ENCODE assay signal across 10 mouse cellular contexts in the genomic region with DNA sequence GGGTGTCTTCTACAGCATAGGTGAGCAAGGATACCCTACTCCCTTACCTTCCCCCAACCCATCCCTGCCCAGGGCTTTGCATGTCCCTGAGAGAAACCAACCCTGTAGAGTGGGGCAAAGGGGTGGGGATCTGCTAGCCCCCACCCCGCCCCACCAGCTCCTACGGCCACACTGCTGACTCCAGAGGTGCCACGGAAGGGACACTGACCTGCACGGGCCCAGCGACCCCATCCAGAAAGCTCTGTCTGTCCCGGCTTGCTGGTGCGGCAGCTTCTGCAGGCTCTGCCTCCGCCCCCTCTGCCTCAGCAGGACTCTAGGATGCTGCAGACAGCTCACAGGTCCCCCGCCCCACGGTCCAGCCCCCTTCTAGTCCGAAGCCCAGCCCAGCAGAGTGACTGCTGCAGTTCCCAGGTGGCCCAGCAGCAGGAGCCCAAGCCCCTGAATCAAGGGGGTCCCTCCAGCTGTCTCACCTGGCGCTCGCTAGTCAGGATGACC. TPM values are rescaled to one million over a fixed set of nuclear protein-coding genes. Genes with fewer than 3 reads are reported as not detected.
DNase-seq lines count a peak whose midpoint lies in the region; ATAC-seq and TF ChIP-seq lines count a peak whose summit lies in the region.
"Had no signal": no experiment of that assay in that cellular context is flagged by ENCODE, and none has a peak within 500 bp of the region (broad histone marks: within the 10 kb centered on the region; RNA-seq: fewer than 3 reads in every experiment).

No protein-coding gene starts in this region.

- H3K4me3 ChIP-seq in heart, embryonic 13.5 days, result no peak overlapping the region
- H3K4me3 ChIP-seq in forebrain, postnatal 0 days (ENCODE audit: low read depth, low read length), result peak overlapping the region; percentile 5; the same call in 1 of the 2 replicates
- H3K4me3 ChIP-seq in midbrain, embryonic 12.5 days, result peak overlapping the region; percentile 19
- no peak overlapping the region for H3K4me3 ChIP-seq in heart, embryonic 11.5 days (ENCODE audit: low read depth, low read length)

- no peak for DNase-seq in heart, postnatal 25 days (ENCODE audit: low spot score)
- DNase-seq in MN1 (ENCODE audit: low spot score), result peak; percentile 28
- no peak for DNase-seq in forebrain, postnatal 0 days
- DNase-seq in spleen, postnatal 14 days (ENCODE audit: low spot score in 2 of 2), result no peak
- DNase-seq in gastrocnemius, postnatal 10 days, result no peak
- DNase-seq: cerebellum, adult 2 months had no signal

- intact Hi-C loops in heart, postnatal 25 days (cut with DNase I), result loop anchor here (10.0 kb wide), 1 partner anchor 373 kb away; the partner anchor contains the start of gene Faap20

- peak; percentile 35; the same call in 1 of the 2 replicates for TF ChIP-seq CTCF in forebrain, postnatal 0 days (IDR thresholded peaks at IDR 0.05; ENCODE audit: low read depth)

- peak overlapping the region; percentile 38; the same call in 1 of the 2 replicates for H3K4me2 ChIP-seq in heart, embryonic 13.5 days
- peak overlapping the region; percentile 26; the same call in 1 of the 2 replicates for H3K4me2 ChIP-seq in forebrain, postnatal 0 days (ENCODE audit: low read depth)
- H3K4me2 ChIP-seq in midbrain, embryonic 12.5 days (replicated peaks), result peak overlapping the region; percentile 47
- no peak overlapping the region for H3K4me2 ChIP-seq in heart, embryonic 11.5 days

- 0 out of 2 replicates have a peak, but pooled peaks have one; percentile 37 for ATAC-seq in heart, embryonic 13.5 days (ENCODE audit: extremely low read depth, insufficient number of reproducible peaks, low FRiP score, low TSS enrichment)
- ATAC-seq in forebrain, postnatal 0 days, result peak; percentile 73
- ATAC-seq in midbrain, embryonic 12.5 days (ENCODE audit: low FRiP score, low read depth), result peak; percentile 70
- no peak for ATAC-seq in heart, embryonic 11.5 days (replicated peaks; ENCODE audit: insufficient number of reproducible peaks, low FRiP score, low TSS enrichment)

- peak overlapping the region; percentile 33; the same call in 1 of the 2 replicates for H3K9ac ChIP-seq in heart, embryonic 13.5 days
- H3K9ac ChIP-seq in forebrain, postnatal 0 days, result no peak overlapping the region
- peak overlapping the region; percentile 8; the same call in 1 of the 2 replicates for H3K9ac ChIP-seq in midbrain, embryonic 12.5 days (replicated peaks)
- no peak overlapping the region for H3K9ac ChIP-seq in heart, embryonic 11.5 days (ENCODE audit: low read depth, low read length)

- peaks cover 59% of the 10 kb centered on the region for H3K27me3 ChIP-seq in heart, embryonic 13.5 days (replicated peaks)
- 0 out of 2 replicates have a peak, but pooled peaks cover 4% of the 10 kb centered on the region for H3K27me3 ChIP-seq in forebrain, postnatal 0 days (ENCODE audit: insufficient read depth, low read length)
- peaks cover 40% of the 10 kb centered on the region for H3K27me3 ChIP-seq in midbrain, embryonic 12.5 days
- peaks cover 20% of the 10 kb centered on the region for H3K27me3 ChIP-seq in heart, embryonic 11.5 days (ENCODE audit: control insufficient read depth, insufficient read depth, low read length)

- no peaks in the 10 kb centered on the region for H3K4me1 ChIP-seq in heart, embryonic 13.5 days
- no peaks in the 10 kb centered on the region for H3K4me1 ChIP-seq in forebrain, postnatal 0 days (ENCODE audit: insufficient read depth)
- peaks cover 9% of the 10 kb centered on the region for H3K4me1 ChIP-seq in midbrain, embryonic 12.5 days
- no peaks in the 10 kb centered on the region for H3K4me1 ChIP-seq in heart, embryonic 11.5 days (ENCODE audit: control insufficient read depth, insufficient read depth, low read length)

- H3K27ac ChIP-seq in heart, embryonic 13.5 days (replicated peaks), result no peak overlapping the region
- no peak overlapping the region for H3K27ac ChIP-seq in forebrain, postnatal 0 days (ENCODE audit: low read depth, low read length)
- H3K27ac ChIP-seq in midbrain, embryonic 12.5 days (replicated peaks), result no peak overlapping the region
- H3K27ac ChIP-seq in heart, embryonic 11.5 days (ENCODE audit: low read depth, low read length), result no peak overlapping the region

- H3K9me3 ChIP-seq in heart, embryonic 13.5 days, result no peaks in the 10 kb centered on the region
- no peaks in the 10 kb centered on the region for H3K9me3 ChIP-seq in forebrain, postnatal 0 days (ENCODE audit: low read length)
- no peaks in the 10 kb centered on the region for H3K9me3 ChIP-seq in midbrain, embryonic 12.5 days
- no peaks in the 10 kb centered on the region for H3K9me3 ChIP-seq in heart, embryonic 11.5 days (replicated peaks; ENCODE audit: control insufficient read depth, low read length)

- WGBS in heart, embryonic 13.5 days, result 6% methylated on average over 13 of the region's 13 CpGs
- 2% methylated on average over 13 of the region's 13 CpGs for WGBS in forebrain, postnatal 0 days
- WGBS in midbrain, embryonic 12.5 days, result 2% methylated on average over 13 of the region's 13 CpGs
- WGBS in heart, embryonic 11.5 days (ENCODE audit: insufficient replicate concordance), result 6% methylated on average over 13 of the region's 13 CpGs

- H3K36me3 ChIP-seq in heart, embryonic 13.5 days, result no peaks in the 10 kb centered on the region
- H3K36me3 ChIP-seq in forebrain, postnatal 0 days (ENCODE audit: insufficient read depth), result no peaks in the 10 kb centered on the region
- H3K36me3 ChIP-seq in midbrain, embryonic 12.5 days, result no peaks in the 10 kb centered on the region
- H3K36me3 ChIP-seq in heart, embryonic 11.5 days (ENCODE audit: control insufficient read depth, insufficient read depth, low read length), result no peaks in the 10 kb centered on the region

RNA-seq across cellular contexts. Expression of gene Mmel1, which starts 2.4 kb away (rescaled TPM):
- 0.51 and 0.64 TPM in 2 replicates for polyA plus RNA-seq in heart, embryonic 13.5 days (2015; fragmentation: Nextera tagmentation; extraction: Ambion mirVana)
- total RNA-seq in heart, postnatal 25 days (2021), result under 1 TPM; 0.20 to 0.39 TPM
- total RNA-seq in forebrain, postnatal 0 days (2014; rRNA removed), result 0.43 and 1.5 TPM in 2 replicates
- polyA plus RNA-seq in forebrain, postnatal 0 days (2015; fragmentation: Nextera tagmentation; extraction: Ambion mirVana), result 0.39 and 0.74 TPM in 2 replicates
- polyA plus RNA-seq in midbrain, embryonic 12.5 days (2016; fragmentation: Nextera tagmentation; extraction: Ambion mirVana), result 0.19 and 0.37 TPM in 2 replicates
- total RNA-seq in gastrocnemius, postnatal 10 days (2021), result under 1 TPM; 0.68 to 0.78 TPM
- 0.23 and 0.82 TPM in 2 replicates for polyA plus RNA-seq in heart, embryonic 11.5 days (2014; fragmentation: Nextera tagmentation; extraction: Ambion mirVana)
- polyA plus RNA-seq: large intestine, adult 2 months had no signal

RNA-seq across cellular contexts. Expression of gene Fam213b, which starts 27.1 kb away (rescaled TPM):
- 42.5 and 48.8 TPM in 2 replicates for polyA plus RNA-seq in heart, embryonic 13.5 days (2015; fragmentation: Nextera tagmentation; extraction: Ambion mirVana)
- 10 to 100 TPM; 74.4 to 76.2 TPM for total RNA-seq in heart, postnatal 25 days (2021)
- 30.8 and 41.2 TPM in 2 replicates for total RNA-seq in forebrain, postnatal 0 days (2014; rRNA removed)
- polyA plus RNA-seq in forebrain, postnatal 0 days (2015; fragmentation: Nextera tagmentation; extraction: Ambion mirVana), result 59.7 and 62.1 TPM in 2 replicates
- polyA plus RNA-seq in midbrain, embryonic 12.5 days (2016; fragmentation: Nextera tagmentation; extraction: Ambion mirVana), result 33.2 and 36.0 TPM in 2 replicates
- total RNA-seq in gastrocnemius, postnatal 10 days (2021), result 100 to 1,000 TPM; 121 to 143 TPM
- 26.4 and 29.6 TPM in 2 replicates for polyA plus RNA-seq in heart, embryonic 11.5 days (2014; fragmentation: Nextera tagmentation; extraction: Ambion mirVana)

RNA-seq across cellular contexts. Expression of gene Ttc34, which starts 34.5 kb away (rescaled TPM):
- 0.57 TPM in 2 replicates for polyA plus RNA-seq in heart, embryonic 13.5 days (2015; fragmentation: Nextera tagmentation; extraction: Ambion mirVana)
- under 1 TPM in 1 of 2 experiments, not detected in 1; 0.17 TPM for total RNA-seq in heart, postnatal 25 days (2021)
- total RNA-seq in forebrain, postnatal 0 days (2014; rRNA removed), result 3.6 and 3.7 TPM in 2 replicates
- 4.1 TPM in 2 replicates for polyA plus RNA-seq in forebrain, postnatal 0 days (2015; fragmentation: Nextera tagmentation; extraction: Ambion mirVana)
- 0.16 and 0.46 TPM in 2 replicates for polyA plus RNA-seq in midbrain, embryonic 12.5 days (2016; fragmentation: Nextera tagmentation; extraction: Ambion mirVana)
- total RNA-seq in gastrocnemius, postnatal 10 days (2021), result not detected
- 0.35 and 0.52 TPM in 2 replicates for polyA plus RNA-seq in heart, embryonic 11.5 days (2014; fragmentation: Nextera tagmentation; extraction: Ambion mirVana)

RNA-seq across cellular contexts. Expression of gene Tnfrsf14, which starts 56.6 kb away (rescaled TPM):
- 2.1 and 2.6 TPM in 2 replicates for polyA plus RNA-seq in heart, embryonic 13.5 days (2015; fragmentation: Nextera tagmentation; extraction: Ambion mirVana)
- total RNA-seq in heart, postnatal 25 days (2021), result 1 to 10 TPM; 3.8 to 6.7 TPM
- total RNA-seq in forebrain, postnatal 0 days (2014; rRNA removed), result 2.6 TPM in 1 of 2 replicates, not detected in the other
- not detected in 2 replicates for polyA plus RNA-seq in forebrain, postnatal 0 days (2015; fragmentation: Nextera tagmentation; extraction: Ambion mirVana)
- 0.78 and 1.0 TPM in 2 replicates for polyA plus RNA-seq in midbrain, embryonic 12.5 days (2016; fragmentation: Nextera tagmentation; extraction: Ambion mirVana)
- total RNA-seq in gastrocnemius, postnatal 10 days (2021), result 1 to 10 TPM; 1.8 to 4.2 TPM
- polyA plus RNA-seq in heart, embryonic 11.5 days (2014; fragmentation: Nextera tagmentation; extraction: Ambion mirVana), result 3.0 and 4.4 TPM in 2 replicates

Comparison
In these comparisons a context has a peak if more than half of its experiments do, and no peak if none do; other contexts are left out.
1. H3K9ac ChIP-seq: peak in heart, embryonic 13.5 days (single experiment) and midbrain, embryonic 12.5 days (single experiment); none in forebrain, postnatal 0 days (single experiment) and heart, embryonic 11.5 days (single experiment).
2. H3K4me3 ChIP-seq: peak in forebrain, postnatal 0 days (single experiment) and midbrain, embryonic 12.5 days (single experiment); none in heart, embryonic 13.5 days (single experiment) and heart, embryonic 11.5 days (single experiment).